Mouse (Mus musculus) hindbrain, embryonic 15.5 days (tissue): ENCODE results near the gene Babam2. TPM values are rescaled to one million over a fixed set of nuclear protein-coding genes. Genes with fewer than 3 reads are reported as not detected.

Experiments used
- ATAC-seq: fragments of 200-750 bp; cut with Nextera tagmentation; 2 replicates; pipeline ENCODE4 v1.8.0; 2017; ENCODE audit warnings: low read depth, moderate number of reproducible peaks, moderate TSS enrichment; ENCODE audit not compliant: low FRiP score
- H3K27ac ChIP-seq: fragments of 300-500 bp; sonication (generic); replicated peaks from 2 replicates; pipeline ENCODE4 v1.5.1; 2015; ENCODE audit warnings: mild to moderate bottlenecking, inconsistent platforms
- H3K27me3 ChIP-seq: fragments of 300-500 bp; sonication (generic); 2 replicates; pipeline ENCODE4 v1.6.1; 2015; ENCODE audit warnings: control low read depth, inconsistent platforms
- H3K36me3 ChIP-seq: fragments of 300-500 bp; sonication (generic); 2 replicates; pipeline ENCODE4 v1.6.1; 2015; ENCODE audit warnings: control low read depth, inconsistent platforms
- H3K4me1 ChIP-seq: fragments of 300-500 bp; sonication (generic); replicated peaks from 2 replicates; pipeline ENCODE4 v1.6.1; 2015; ENCODE audit warnings: control low read depth, inconsistent platforms
- H3K4me2 ChIP-seq: fragments of 300-500 bp; sonication (generic); 2 replicates; pipeline ENCODE4 v1.6.1; 2015; ENCODE audit warnings: moderate library complexity, mild to moderate bottlenecking, inconsistent platforms
- H3K4me3 ChIP-seq: fragments of 300-500 bp; sonication (generic); 2 replicates; pipeline ENCODE4 v1.5.1; 2015; ENCODE audit warnings: mild to moderate bottlenecking, inconsistent platforms
- H3K9ac ChIP-seq: fragments of 300-500 bp; sonication (generic); 2 replicates; pipeline ENCODE4 v1.6.1; 2015; ENCODE audit warnings: inconsistent platforms
- H3K9me3 ChIP-seq: fragments of 300-500 bp; sonication (generic); 2 replicates; pipeline ENCODE4 v1.6.1; 2016; ENCODE audit warnings: control low read depth, inconsistent platforms
- WGBS: fragments of 180-500 bp; shearing (Covaris S2); methylation state at CpG from one replicate; pipeline ENCODE4 v1.1.7; 2015; 5-methylcytosine and 5-hydroxymethylcytosine counted together
- polyA plus RNA-seq: library from polyadenylated mRNA; unstranded; fragments of >200 nt; fragmentation: Nextera tagmentation; extraction: Ambion mirVana; gene quantifications from 2 replicates; pipeline ENCODE4 v1.2.1, GENCODE M21; 2015

Gene Babam2
- polyA plus RNA-seq, 1 experiment from 2014 or later = 52.8 TPM

- Histone ChIP-seq H3K9me3 (no peaks in the 10 kb centered on the region), H3K4me2 (no peak overlapping the region), H3K4me3 (no peak overlapping the region), H3K4me1 (no peaks in the 10 kb centered on the region), H3K36me3 (no peaks in the 10 kb centered on the region), H3K9ac (no peak overlapping the region), H3K27me3 (no peaks in the 10 kb centered on the region), H3K27ac (no peak overlapping the region)
- WGBS = 82% methylated on average over 3 of the region's 3 CpGs
- no peak for ATAC-seq
Observed at GRCm38 (mm10) chr5:31875443-31875842, 178.0 kb downstream of the Babam2 start.

- no peak overlapping the region for H3K4me2 ChIP-seq
- no peak for ATAC-seq
- no peak overlapping the region for H3K4me3 ChIP-seq
- 86% methylated on average over 8 of the region's 8 CpGs for WGBS
- no peaks in the 10 kb centered on the region for H3K4me1 ChIP-seq
- no peaks in the 10 kb centered on the region for H3K27me3 ChIP-seq
- H3K27ac ChIP-seq = no peak overlapping the region
- no peaks in the 10 kb centered on the region for H3K36me3 ChIP-seq
- no peak overlapping the region for H3K9ac ChIP-seq
- H3K9me3 ChIP-seq = no peaks in the 10 kb centered on the region
Observed at GRCm38 (mm10) chr5:31876216-31876974, 178.9 kb downstream of the Babam2 start.

- no peak overlapping the region for H3K4me2 ChIP-seq
- no peaks in the 10 kb centered on the region for H3K4me1 ChIP-seq
- no peak for ATAC-seq
- no peaks in the 10 kb centered on the region for H3K9me3 ChIP-seq
- WGBS = 84% methylated on average over 2 of the region's 2 CpGs
- no peak overlapping the region for H3K4me3 ChIP-seq
- H3K27me3 ChIP-seq = no peaks in the 10 kb centered on the region
- H3K9ac ChIP-seq = no peak overlapping the region
- H3K27ac ChIP-seq = no peak overlapping the region
- H3K36me3 ChIP-seq = no peaks in the 10 kb centered on the region
Observed at GRCm38 (mm10) chr5:31880457-31880856, 183.0 kb downstream of the Babam2 start.

- 86% methylated on average over 3 of the region's 3 CpGs for WGBS
- H3K36me3 ChIP-seq = no peaks in the 10 kb centered on the region
- no peaks in the 10 kb centered on the region for H3K4me1 ChIP-seq
- H3K9me3 ChIP-seq = no peaks in the 10 kb centered on the region
- no peak overlapping the region for H3K4me3 ChIP-seq
- no peak overlapping the region for H3K27ac ChIP-seq
- ATAC-seq = no peak
- H3K4me2 ChIP-seq = no peak overlapping the region
- no peaks in the 10 kb centered on the region for H3K27me3 ChIP-seq
- H3K9ac ChIP-seq = no peak overlapping the region
Observed at GRCm38 (mm10) chr5:31882297-31882696, 184.8 kb downstream of the Babam2 start.

GRCm38 (mm10) chr5:31884962-31885361, 187.5 kb downstream of the Babam2 start:
- no peak overlapping the region for H3K4me3 ChIP-seq
- WGBS = 86% methylated on average over 4 of the region's 4 CpGs
- ATAC-seq = no peak
- no peak overlapping the region for H3K4me2 ChIP-seq
- H3K27me3 ChIP-seq = no peaks in the 10 kb centered on the region
- no peak overlapping the region for H3K9ac ChIP-seq
- H3K36me3 ChIP-seq = no peaks in the 10 kb centered on the region
- no peaks in the 10 kb centered on the region for H3K4me1 ChIP-seq
- no peak overlapping the region for H3K27ac ChIP-seq
- H3K9me3 ChIP-seq = no peaks in the 10 kb centered on the region

GRCm38 (mm10) chr5:31887590-31887989, 190.1 kb downstream of the Babam2 start:
- WGBS = 82% methylated on average over 5 of the region's 5 CpGs
- ATAC-seq = no peak
- Histone ChIP-seq H3K4me1 (no peaks in the 10 kb centered on the region), H3K36me3 (no peaks in the 10 kb centered on the region), H3K4me2 (no peak overlapping the region), H3K9ac (no peak overlapping the region), H3K4me3 (no peak overlapping the region), H3K27me3 (no peaks in the 10 kb centered on the region), H3K27ac (no peak overlapping the region), H3K9me3 (no peaks in the 10 kb centered on the region)

DNA sequence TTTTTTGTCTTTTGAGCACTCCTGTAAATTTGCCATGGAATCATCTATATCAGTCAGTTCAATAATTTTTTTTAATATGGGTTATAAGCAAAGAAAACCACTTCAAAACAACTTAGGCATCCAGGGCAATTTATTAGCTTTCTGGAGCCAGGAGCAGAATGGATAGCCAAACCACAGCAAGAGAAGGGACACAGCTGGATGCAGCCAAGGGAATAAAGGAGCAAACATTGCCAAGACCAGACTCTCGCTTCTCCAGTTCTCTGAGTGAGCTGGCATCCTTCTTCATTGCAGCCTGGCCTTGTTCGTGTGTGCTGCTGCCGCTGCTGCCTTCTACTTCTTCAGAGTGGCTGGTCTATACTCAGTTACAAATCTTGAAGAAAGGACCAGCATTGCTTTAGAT, 190.9 kb downstream of the Babam2 start:
- H3K4me1 ChIP-seq = no peaks in the 10 kb centered on the region
- WGBS = 69% methylated on average over 3 of the region's 3 CpGs
- no peaks in the 10 kb centered on the region for H3K36me3 ChIP-seq
- no peaks in the 10 kb centered on the region for H3K9me3 ChIP-seq
- no peak for ATAC-seq
- no peak overlapping the region for H3K4me2 ChIP-seq
- H3K27me3 ChIP-seq = no peaks in the 10 kb centered on the region
- H3K4me3 ChIP-seq = no peak overlapping the region
- H3K9ac ChIP-seq = no peak overlapping the region
- no peak overlapping the region for H3K27ac ChIP-seq

DNA sequence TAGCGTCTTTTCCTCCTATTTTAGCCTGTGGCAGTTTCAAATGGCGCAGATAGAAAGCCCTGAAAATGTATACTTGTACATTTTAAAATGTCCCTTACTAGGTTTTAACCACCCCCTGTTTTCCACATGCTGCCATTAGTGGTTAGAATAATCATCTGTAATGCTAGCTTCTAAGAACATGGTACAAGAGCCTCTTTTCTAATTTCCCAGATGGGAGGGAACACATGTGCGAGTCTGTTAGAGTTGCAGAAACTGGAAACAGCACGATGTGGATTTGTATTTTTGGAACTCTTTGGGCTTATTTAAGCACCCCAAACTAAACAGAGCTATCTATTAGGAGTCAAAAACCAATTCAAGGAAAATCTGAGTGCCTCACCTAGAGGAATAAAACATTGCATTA, 195.1 kb downstream of the Babam2 start:
- 90% methylated on average over 4 of the region's 4 CpGs for WGBS

DNA sequence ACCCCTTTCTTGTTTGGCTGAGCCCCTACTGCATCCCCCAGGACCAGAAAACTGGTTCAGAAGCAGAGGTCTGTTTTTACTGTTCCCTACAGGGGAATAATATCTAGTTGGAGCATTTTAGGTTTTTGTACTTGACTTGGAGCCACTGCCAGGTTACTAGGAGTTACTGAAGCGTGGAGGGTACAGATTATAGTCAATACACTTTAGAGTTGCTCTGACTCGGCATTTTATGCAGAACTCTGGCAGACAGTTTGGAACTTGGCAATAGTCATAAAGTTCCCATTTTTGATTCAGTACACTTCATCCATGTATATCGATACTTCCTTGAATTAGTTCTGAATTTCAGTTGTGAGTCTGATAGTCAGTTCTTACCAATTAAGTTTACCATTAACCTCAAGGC, 202.4 kb downstream of the Babam2 start:
- Histone ChIP-seq H3K27me3 (no peaks in the 10 kb centered on the region), H3K27ac (no peak overlapping the region)
- 94% methylated on average over 3 of the region's 3 CpGs for WGBS

More for the DNA sequence above, 195.1 kb downstream of the Babam2 start:
- Histone ChIP-seq H3K4me2 (no peak overlapping the region), H3K4me1 (no peaks in the 10 kb centered on the region), H3K9ac (no peak overlapping the region), H3K4me3 (no peak overlapping the region), H3K9me3 (no peaks in the 10 kb centered on the region), H3K27me3 (no peaks in the 10 kb centered on the region), H3K36me3 (no peaks in the 10 kb centered on the region), H3K27ac (no peak overlapping the region)
- no peak for ATAC-seq

DNA sequence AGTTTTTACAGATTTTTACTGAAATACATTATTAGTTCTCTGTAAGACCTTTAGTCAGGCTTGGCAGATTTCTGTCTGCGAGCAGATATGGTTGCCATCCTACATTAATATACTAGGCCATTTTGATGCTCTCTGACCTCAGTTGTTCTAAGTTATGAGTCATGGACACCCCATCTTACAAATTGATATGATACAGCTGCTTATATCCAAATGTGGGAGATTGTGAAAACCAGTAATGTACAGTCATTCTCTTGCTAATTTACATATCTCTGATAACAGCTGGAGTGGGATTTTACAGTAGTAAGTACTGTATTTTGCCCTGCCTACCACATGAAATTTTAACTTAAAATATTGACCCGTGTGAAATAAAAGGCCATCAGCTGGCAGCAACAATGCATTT, 204.7 kb downstream of the Babam2 start:
- H3K9ac ChIP-seq = no peak overlapping the region
- no peak for ATAC-seq
- no peaks in the 10 kb centered on the region for H3K4me1 ChIP-seq
- H3K27ac ChIP-seq = no peak overlapping the region
- 89% methylated on average over 2 of the region's 2 CpGs for WGBS
- no peak overlapping the region for H3K4me3 ChIP-seq
- no peak overlapping the region for H3K4me2 ChIP-seq
- H3K36me3 ChIP-seq = no peaks in the 10 kb centered on the region
- H3K9me3 ChIP-seq = no peaks in the 10 kb centered on the region
- H3K27me3 ChIP-seq = no peaks in the 10 kb centered on the region

More for the DNA sequence above, 202.4 kb downstream of the Babam2 start:
- H3K9ac ChIP-seq = no peak overlapping the region
- no peak overlapping the region for H3K4me2 ChIP-seq
- H3K4me3 ChIP-seq = no peak overlapping the region
- no peaks in the 10 kb centered on the region for H3K4me1 ChIP-seq
- H3K36me3 ChIP-seq = no peaks in the 10 kb centered on the region
- ATAC-seq = no peak
- H3K9me3 ChIP-seq = no peaks in the 10 kb centered on the region

DNA sequence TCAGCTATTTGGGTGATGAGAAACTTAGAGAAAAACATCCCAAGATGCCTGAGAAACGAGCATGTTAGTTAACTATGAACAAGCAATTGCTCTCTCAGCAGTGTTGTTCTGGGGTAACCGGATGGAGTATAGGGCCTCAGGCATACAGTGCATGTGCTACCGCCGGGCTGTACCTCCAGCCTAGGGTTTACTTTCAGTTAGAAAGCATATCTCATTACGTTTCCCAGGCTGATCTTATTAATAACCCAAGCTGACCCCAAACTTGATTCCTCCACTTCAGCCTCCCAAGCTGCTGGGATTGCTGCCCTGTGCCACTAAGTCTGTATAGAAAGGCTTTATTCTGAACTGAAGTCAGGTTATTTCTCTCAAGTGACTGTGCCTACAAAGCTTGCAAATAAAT, 205.4 kb downstream of the Babam2 start:
- H3K4me3 ChIP-seq = no peak overlapping the region
- ATAC-seq = no peak
- no peak overlapping the region for H3K27ac ChIP-seq
- H3K36me3 ChIP-seq = no peaks in the 10 kb centered on the region
- no peaks in the 10 kb centered on the region for H3K27me3 ChIP-seq
- no peak overlapping the region for H3K9ac ChIP-seq
- H3K9me3 ChIP-seq = no peaks in the 10 kb centered on the region
- no peak overlapping the region for H3K4me2 ChIP-seq
- WGBS = 89% methylated on average over 5 of the region's 5 CpGs
- H3K4me1 ChIP-seq = no peaks in the 10 kb centered on the region

- H3K4me3 ChIP-seq = no peak overlapping the region
Observed at GRCm38 (mm10) chr5:31904968-31905683, 207.6 kb downstream of the Babam2 start.

More at GRCm38 (mm10) chr5:31904968-31905683, 207.6 kb downstream of the Babam2 start:
- 78% methylated on average over 6 of the region's 6 CpGs for WGBS
- H3K36me3 ChIP-seq = no peaks in the 10 kb centered on the region
- no peak overlapping the region for H3K27ac ChIP-seq
- H3K4me1 ChIP-seq = no peaks in the 10 kb centered on the region
- no peak overlapping the region for H3K9ac ChIP-seq
- no peaks in the 10 kb centered on the region for H3K27me3 ChIP-seq
- no peaks in the 10 kb centered on the region for H3K9me3 ChIP-seq
- no peak for ATAC-seq
- H3K4me2 ChIP-seq = no peak overlapping the region
